Mouse (Mus musculus) stomach, embryonic 16.5 days (tissue): ENCODE measurements around the gene Leng8. TPM values are rescaled to one million over a fixed set of nuclear protein-coding genes. Genes with fewer than 3 reads are reported as not detected.
A peak's percentile ranks its signal among the peaks of the same experiment; 100 is the strongest.

Source experiments
- ATAC-seq: fragments of 200-750 bp; cut with Nextera tagmentation; 2 replicates; pipeline ENCODE4 v1.8.0; 2017; ENCODE audit warnings: moderate number of reproducible peaks, moderate TSS enrichment; ENCODE audit not compliant: insufficient read depth, low FRiP score
- H3K27ac ChIP-seq: fragments of 300-500 bp; sonication (generic); 2 replicates; pipeline ENCODE4 v1.5.1; 2014; ENCODE audit warnings: low read length
- H3K27me3 ChIP-seq: fragments of 300-500 bp; sonication (generic); 2 replicates; pipeline ENCODE4 v1.6.1; 2014; ENCODE audit warnings: low read length, control low read depth, mixed read lengths; ENCODE audit not compliant: control insufficient read depth, insufficient read depth
- H3K36me3 ChIP-seq: fragments of 300-500 bp; sonication (generic); 2 replicates; pipeline ENCODE4 v1.6.1; 2014; ENCODE audit warnings: low read length; ENCODE audit not compliant: control insufficient read depth, insufficient read depth
- H3K4me1 ChIP-seq: fragments of 300-500 bp; sonication (generic); 2 replicates; pipeline ENCODE4 v1.6.1; 2014; ENCODE audit warnings: low read length, control low read depth, mixed read lengths; ENCODE audit not compliant: control insufficient read depth, insufficient read depth
- H3K4me2 ChIP-seq: fragments of 300-500 bp; sonication (generic); 2 replicates; pipeline ENCODE4 v1.6.1; 2014; ENCODE audit warnings: low read depth, low read length, mixed read lengths
- H3K4me3 ChIP-seq: fragments of 300-500 bp; sonication (generic); replicated peaks from 2 replicates; pipeline ENCODE4 v1.5.1; 2014; ENCODE audit warnings: mild to moderate bottlenecking, low read length
- H3K9ac ChIP-seq: fragments of 300-500 bp; sonication (generic); 2 replicates; pipeline ENCODE4 v1.6.1; 2014; ENCODE audit warnings: low read length
- H3K9me3 ChIP-seq: fragments of 300-500 bp; sonication (generic); replicated peaks from 2 replicates; pipeline ENCODE4 v1.6.1; 2016; ENCODE audit warnings: low read length, control low read depth; ENCODE audit not compliant: control insufficient read depth
- WGBS: fragments of 180-500 bp; shearing (Covaris S2); extraction: QIAGEN DNeasy Blood & Tissue Kit; methylation state at CpG from one replicate; pipeline ENCODE4 v1.1.7; 2014; 5-methylcytosine and 5-hydroxymethylcytosine counted together
- polyA plus RNA-seq: library from polyadenylated mRNA; unstranded; fragments of >200 nt; fragmentation: Nextera tagmentation; extraction: Ambion mirVana; gene quantifications from 2 replicates; pipeline ENCODE4 v1.2.1, GENCODE M21; 2015

Gene Leng8
- polyA plus RNA-seq, 1 experiment from 2014 or later: 51.4 TPM

DNA sequence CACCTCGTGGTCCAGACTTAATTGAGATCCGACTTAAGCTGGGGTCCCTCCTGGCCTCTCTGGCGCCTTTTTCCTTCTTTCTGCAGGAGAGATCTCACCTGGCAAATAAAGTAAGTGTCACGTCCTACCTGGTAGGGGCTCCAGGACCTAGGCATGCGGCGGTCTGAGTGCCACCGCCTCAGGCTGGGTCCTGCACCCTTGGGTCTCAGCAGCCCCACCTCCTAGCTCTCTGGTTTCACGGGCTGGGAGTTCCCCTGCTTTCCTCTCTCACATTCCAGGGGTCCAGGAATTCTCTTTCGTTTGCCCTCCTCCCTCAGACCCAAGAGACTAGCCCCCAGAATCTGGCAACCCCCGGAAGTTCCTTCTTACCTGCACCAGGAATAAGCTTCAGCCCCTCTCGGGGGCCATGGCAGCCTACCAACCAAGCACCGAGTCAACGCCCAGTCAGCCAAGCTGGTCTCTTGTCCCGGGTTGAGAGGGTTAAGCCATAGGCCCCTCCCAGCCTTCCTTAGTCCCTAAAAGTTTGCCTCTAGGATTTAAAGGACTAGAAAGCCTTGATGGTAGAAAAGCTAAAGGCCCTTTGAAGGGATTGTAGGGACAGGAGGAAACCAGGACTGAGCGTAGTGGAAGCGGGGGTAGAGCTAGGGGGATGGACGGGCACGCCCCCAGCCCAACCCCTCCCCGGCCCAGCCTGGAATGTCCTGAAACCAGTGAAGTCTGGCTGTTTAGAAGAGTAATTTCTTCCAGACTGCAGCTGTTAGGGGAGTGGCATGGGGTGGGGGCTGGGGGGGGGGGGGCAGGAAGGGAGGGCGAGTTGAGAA, 27.5 kb downstream of the Leng8 start, which contains the start of gene Cdc42ep5:
Cdc42ep5 (minus strand) TSS at position 771 of the 821 bp plus-strand sequence.
- no peaks in the 10 kb centered on the region for H3K27me3 ChIP-seq
- WGBS: under 1% methylated on average over 19 of the region's 20 CpGs
- peaks cover 13% of the 10 kb centered on the region for H3K4me1 ChIP-seq
- peak; percentile 93 for ATAC-seq
- peak within 1 kb of the TSS; percentile 75 for H3K9ac ChIP-seq
- no peaks in the 10 kb centered on the region for H3K36me3 ChIP-seq
- peak within 1 kb of the TSS; percentile 67 for H3K4me3 ChIP-seq
- H3K9me3 ChIP-seq: no peaks in the 10 kb centered on the region
- peak within 1 kb of the TSS; percentile 63 for H3K4me2 ChIP-seq
- peak within 1 kb of the TSS; percentile 87 for H3K27ac ChIP-seq

DNA sequence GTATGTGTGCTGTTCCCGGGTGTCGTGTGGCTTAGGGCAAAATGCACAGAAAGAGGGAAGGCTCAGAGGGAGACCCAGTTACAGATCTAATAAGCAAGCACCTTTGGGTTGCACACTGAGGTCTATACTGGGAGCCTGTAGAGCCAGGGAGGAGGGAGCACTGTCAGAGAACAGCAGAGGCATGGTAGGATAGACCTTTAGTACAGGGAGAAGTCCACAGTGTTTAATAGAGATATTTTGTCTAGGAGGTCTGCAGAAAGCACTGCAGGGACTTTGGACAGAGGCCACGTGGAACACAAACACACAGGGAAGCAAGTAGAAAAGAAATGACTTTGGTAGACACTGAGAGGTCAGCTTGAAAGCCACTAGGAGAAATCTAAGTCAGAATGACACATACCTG, 28.4 kb downstream of the Leng8 start:
- Histone ChIP-seq H3K4me3 (peak overlapping the region; percentile 67), H3K27me3 (no peaks in the 10 kb centered on the region), H3K36me3 (no peaks in the 10 kb centered on the region), H3K9ac (peak overlapping the region; percentile 70), H3K27ac (peak overlapping the region; percentile 87), H3K4me2 (peak overlapping the region; percentile 63), H3K4me1 (peaks cover 13% of the 10 kb centered on the region), H3K9me3 (no peaks in the 10 kb centered on the region)
- no peak for ATAC-seq
- WGBS: 6% methylated on average over 3 of the region's 3 CpGs

DNA sequence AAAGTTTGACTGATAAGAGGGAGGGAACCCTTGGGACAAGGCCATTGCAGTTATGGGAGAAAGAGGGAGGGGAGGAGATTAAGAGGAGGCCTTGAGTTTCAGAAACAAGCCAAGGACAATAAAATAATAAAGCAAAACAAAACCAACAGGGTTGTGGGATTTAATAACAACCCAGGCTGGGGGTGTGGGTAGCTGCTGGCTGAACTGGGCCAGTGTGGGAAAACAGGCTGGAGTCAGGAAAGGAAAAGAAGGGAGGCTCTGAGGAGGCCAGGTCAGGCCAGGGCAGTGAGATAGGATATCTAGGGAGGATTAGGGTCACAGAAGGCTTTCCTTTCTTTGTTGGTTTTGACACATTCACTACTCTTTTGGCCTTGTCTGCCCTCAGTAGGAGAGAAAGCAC, 30.3 kb downstream of the Leng8 start:
- no peak for ATAC-seq
- no peak overlapping the region for H3K4me2 ChIP-seq

GRCm38 (mm10) chr7:4170193-4170938, 33.5 kb downstream of the Leng8 start:
- ATAC-seq: peak; percentile 89
- Histone ChIP-seq H3K4me1 (no peaks in the 10 kb centered on the region), H3K4me2 (no peak overlapping the region), H3K9me3 (no peaks in the 10 kb centered on the region), H3K36me3 (no peaks in the 10 kb centered on the region), H3K9ac (no peak overlapping the region), H3K27ac (peak overlapping the region; percentile 72), H3K4me3 (no peak overlapping the region), H3K27me3 (no peaks in the 10 kb centered on the region)
- 59% methylated on average over 6 of the region's 6 CpGs for WGBS

More for the DNA sequence above, 30.3 kb downstream of the Leng8 start:
- H3K27me3 ChIP-seq: no peaks in the 10 kb centered on the region
- no peak overlapping the region for H3K4me3 ChIP-seq
- H3K4me1 ChIP-seq: peaks cover 13% of the 10 kb centered on the region
- no peaks in the 10 kb centered on the region for H3K36me3 ChIP-seq
- H3K27ac ChIP-seq: no peak overlapping the region; the same call in 1 of the 2 replicates
- no peaks in the 10 kb centered on the region for H3K9me3 ChIP-seq
- no peak overlapping the region for H3K9ac ChIP-seq

- Histone ChIP-seq H3K27me3 (no peaks in the 10 kb centered on the region), H3K9ac (no peak overlapping the region), H3K4me1 (no peaks in the 10 kb centered on the region), H3K4me3 (no peak overlapping the region), H3K36me3 (no peaks in the 10 kb centered on the region), H3K9me3 (no peaks in the 10 kb centered on the region), H3K27ac (no peak overlapping the region), H3K4me2 (no peak overlapping the region)
- ATAC-seq: no peak
- 45% methylated on average over 3 of the region's 3 CpGs for WGBS
Measured at GRCm38 (mm10) chr7:4178438-4178837, 41.6 kb downstream of the Leng8 start.

Other genes with a start within 250 kb of the Leng8 start
- gene Gm14548, start 238.9 kb upstream of the Leng8 start, polyA plus RNA-seq: 0.87 and 1.4 TPM in 2 replicates
- gene Lilra6, start 221.5 kb upstream of the Leng8 start, polyA plus RNA-seq: 0.59 and 1.1 TPM in 2 replicates
- gene Lair1, start 73.8 kb upstream of the Leng8 start, polyA plus RNA-seq: 1.8 and 2.1 TPM in 2 replicates
- 8.6 and 10.0 TPM in 2 replicates for gene Ttyh1, start 17.6 kb upstream of the Leng8 start, polyA plus RNA-seq
- 6.0 and 6.3 TPM in 2 replicates for gene Leng9, start 13.3 kb downstream of the Leng8 start, polyA plus RNA-seq
- 81.9 and 86.4 TPM in 2 replicates for gene Cdc42ep5, start 27.8 kb downstream of the Leng8 start, polyA plus RNA-seq
- 0.24 and 0.26 TPM in 2 replicates for gene Lilra5, start 100.7 kb downstream of the Leng8 start, polyA plus RNA-seq
- not detected in 2 replicates for gene Ncr1, start 200.7 kb downstream of the Leng8 start, polyA plus RNA-seq